Mouse (Mus musculus): ENCODE results near the gene Snn.

GRCm38 (mm10) chr16:11021403-11022112 lies 39.2 kb upstream of the Snn start:
- TF ChIP-seq CTCF (IDR thresholded peaks at IDR 0.05; ENCODE audit: borderline replicate concordance, extremely low read depth, insufficient read depth, insufficient read length) (no peak), POLR2A (IDR thresholded peaks at IDR 0.05; ENCODE audit: borderline replicate concordance, extremely low read depth, insufficient read depth, insufficient read length, poor library complexity, severe bottlenecking) (no peak)
